Mouse (Mus musculus) gastrocnemius, postnatal 14 days (tissue): ENCODE data around the gene Neurl3. TPM values are rescaled to one million over a fixed set of nuclear protein-coding genes. Genes with fewer than 3 reads are reported as not detected.

Source experiments
- DNase-seq: peaks from one replicate; pipeline ENCODE4 v3.0.0; 2021; ENCODE audit warnings: mixed read lengths
- intact Hi-C: fragments of 180-260 bp; cut with DNase I; formaldehyde crosslinking; loops from one replicate; pipeline ENCODE4 v1.15.1; 2025; ENCODE audit warnings: low total_unique reads
- total RNA-seq, 2 experiments: library from RNA; stranded (reverse); gene quantifications; 2 replicates each; pipeline ENCODE4 v1.2.3; 2021

Gene Neurl3
- total RNA-seq, 2 experiments from 2014 or later = 0.58 to 1.1 TPM

DNA sequence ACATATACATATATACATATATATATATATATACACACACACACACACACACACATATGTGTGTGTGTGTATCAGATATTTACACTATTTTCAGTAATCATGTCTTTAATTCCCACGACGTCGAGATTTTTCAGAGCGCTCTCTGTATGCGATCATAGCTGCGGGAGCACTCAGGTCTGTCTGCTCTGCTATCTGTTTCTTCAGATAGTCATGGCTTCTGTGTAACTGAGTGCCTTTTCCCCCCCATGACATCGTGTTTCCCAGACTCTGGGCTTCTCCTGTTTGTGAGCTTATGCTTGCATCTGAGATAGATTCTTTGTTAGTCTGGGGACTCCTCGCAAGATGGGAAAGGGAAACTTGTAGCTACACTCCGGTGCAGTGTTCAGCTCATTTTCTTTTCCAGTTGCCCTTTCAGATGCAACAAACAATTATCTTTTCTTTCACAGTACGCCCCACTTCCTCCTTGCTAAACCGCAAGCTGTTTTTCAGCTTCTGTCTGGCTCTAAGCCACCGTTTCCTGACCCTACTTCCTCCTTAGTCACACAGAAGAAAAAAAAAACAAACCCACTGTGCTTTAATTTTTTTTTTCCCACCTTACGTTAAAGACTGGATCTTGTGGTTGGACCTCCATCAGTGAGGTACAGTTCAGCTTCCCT, 10.5 kb downstream of the Neurl3 start:
- DNase-seq = peak; percentile 43
- intact Hi-C loops = no loop called here

DNA sequence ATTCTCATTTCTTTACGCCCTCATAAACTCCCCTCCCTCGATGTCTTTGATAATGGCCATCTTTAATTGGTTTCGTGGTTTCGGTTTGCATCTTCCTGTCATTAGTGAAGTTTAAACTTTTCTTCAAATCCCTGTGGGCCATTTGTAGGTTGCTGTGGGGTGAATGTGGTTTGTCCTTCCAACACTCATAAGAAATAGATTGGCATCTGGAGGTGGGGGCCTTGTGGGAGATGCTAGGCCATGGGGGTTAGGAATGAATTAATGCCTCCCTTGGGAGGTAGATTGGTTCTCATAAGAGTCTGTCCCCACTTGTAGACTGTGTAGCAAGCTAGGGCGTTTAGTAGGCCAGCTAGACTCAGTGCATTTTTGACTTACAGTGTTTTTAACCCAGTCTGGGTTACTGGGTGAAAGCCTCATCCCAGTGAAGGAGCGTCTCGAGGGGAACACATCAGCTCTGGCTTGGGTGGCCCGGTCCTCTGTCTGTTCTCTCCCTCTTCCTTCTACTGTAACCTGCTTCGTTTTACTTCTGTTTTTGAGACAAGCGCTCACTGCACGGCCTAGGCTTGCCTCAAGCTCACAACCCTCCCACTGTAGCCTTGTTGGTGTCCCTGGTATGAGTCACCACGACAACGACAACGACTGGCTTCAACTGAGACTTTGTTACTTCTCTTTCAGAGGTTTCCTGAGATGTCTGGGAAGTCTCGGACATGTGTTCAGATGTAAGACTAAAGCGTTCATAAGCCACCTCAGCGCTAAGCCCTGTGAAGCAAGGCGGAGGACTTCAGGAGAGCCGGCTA, 12.6 kb downstream of the Neurl3 start:
- intact Hi-C loops = no loop called here
- no peak for DNase-seq

DNA sequence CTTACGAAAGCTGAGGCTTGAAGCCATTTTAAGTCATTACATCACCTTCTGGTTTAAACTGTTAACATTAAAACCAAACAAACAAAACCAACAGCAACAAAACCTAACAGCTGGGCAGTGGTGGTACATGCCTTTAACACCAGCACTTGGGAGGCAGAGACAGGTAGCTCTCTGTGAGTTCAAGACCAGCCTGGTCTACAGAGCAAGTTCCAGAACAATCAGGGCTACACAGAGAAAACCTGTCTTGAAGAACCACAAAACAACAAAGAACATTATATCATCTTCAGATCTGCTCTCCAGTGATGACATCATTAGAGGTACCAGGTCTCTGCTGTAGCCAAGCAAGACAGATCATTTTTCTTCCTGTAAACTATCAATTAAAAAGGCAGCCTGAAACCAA, 14.1 kb downstream of the Neurl3 start:
- no peak for DNase-seq
- intact Hi-C loops = no loop called here

DNA sequence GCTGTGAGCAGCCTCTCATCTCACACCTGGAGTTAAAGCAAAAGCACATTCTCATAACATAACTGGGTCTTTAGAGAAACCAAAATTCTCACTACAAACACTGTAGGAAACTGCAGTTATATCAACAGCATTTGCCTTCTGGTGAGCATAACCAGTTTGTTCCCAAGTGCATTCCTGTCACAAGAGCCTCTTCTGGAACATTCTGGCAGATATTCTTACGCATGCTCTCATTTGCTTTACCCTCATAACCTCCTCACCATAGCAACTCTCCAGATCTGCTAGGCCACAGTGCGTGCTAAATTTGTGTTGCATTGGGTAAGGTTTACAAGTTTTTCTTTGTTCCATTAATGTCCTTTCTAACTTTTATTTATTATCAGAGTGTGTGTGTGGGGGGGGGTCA, 15.2 kb downstream of the Neurl3 start:
- intact Hi-C loops = loop anchor here (10.0 kb wide), 1 partner anchor 114 kb away; no protein-coding TSS in a partner anchor
- DNase-seq = no peak

DNA sequence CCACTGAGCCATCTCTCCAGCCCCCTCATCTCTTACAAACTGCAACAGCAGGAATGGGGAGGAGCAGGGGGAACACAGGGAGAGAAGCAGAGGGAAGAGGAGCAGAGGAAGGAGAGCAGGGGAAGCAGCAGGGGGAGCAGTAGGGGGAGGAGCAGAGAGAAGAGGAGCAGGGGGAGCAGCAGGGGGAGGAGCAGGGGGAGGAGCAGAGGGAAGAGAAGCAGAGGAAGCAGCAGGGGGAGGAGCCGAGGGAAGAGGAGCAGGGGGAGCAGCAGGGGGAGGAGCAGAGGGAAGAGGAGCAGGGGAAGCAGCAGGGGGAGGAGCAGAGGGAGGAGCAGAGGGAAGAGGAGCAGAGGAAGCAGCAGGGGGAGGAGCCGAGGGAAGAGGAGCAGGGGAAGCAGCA, 15.8 kb downstream of the Neurl3 start:
- intact Hi-C loops = loop anchor here (10.0 kb wide), 1 partner anchor 114 kb away; no protein-coding TSS in a partner anchor
- no peak for DNase-seq

DNA sequence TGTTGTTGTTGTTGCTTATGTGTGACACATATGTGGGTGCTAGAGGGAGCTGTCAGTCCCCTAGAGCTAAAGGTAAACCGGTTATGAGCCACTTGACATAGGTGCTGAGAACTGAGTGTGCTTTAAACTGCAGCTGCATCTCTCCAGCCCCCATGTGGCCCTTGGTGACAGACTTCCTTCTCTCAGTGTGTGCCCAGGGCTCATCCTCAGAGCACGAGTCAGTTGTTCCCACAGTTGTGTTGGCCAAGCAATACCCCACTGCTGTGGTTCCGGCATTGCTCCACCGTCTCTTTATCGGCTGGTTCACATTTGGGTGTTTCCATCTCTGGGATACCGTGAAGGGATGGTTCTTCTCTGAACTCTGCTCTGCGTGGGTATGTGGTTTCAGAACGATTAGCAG, 17.2 kb downstream of the Neurl3 start:
- DNase-seq = no peak
- intact Hi-C loops = loop anchor here (10.0 kb wide), 1 partner anchor 112 kb away; no protein-coding TSS in a partner anchor

DNA sequence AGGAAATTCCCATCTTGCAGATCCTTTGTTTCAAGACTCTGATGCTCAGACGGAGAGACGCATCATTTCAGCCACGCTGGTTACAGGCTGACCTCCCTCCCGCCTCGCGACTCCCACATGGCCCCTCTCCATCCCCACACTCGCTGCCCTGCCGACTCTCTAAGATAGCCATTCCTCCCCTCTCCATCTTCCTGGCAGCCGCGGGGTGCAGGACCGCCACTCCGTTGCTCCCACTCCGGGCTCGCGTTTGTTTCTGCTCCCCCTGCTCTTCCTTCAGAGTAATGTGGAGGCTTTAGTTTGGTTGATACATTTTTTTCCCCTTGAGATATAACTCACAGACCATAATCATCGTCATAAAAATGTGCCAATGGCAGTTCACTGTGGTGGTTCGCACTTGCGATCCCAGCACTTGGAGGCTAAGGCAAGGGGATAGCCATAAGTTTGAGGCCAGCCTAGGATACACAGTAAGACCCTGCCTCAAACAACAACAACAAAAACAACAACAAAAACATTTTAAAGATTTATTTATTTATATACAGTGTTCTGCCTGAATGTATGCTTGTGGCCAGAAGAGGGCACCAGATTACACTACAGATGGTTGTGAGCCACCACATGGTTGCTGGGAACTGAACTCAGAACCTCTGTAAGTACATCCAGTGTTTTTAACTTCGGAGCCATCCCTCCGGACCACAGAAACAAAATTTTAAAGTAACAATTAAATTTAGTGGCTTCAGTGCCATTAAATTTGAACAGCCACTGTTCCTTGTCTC, 18.4 kb downstream of the Neurl3 start:
- DNase-seq = no peak
- intact Hi-C loops = loop anchor here (10.0 kb wide), 1 partner anchor 111 kb away; no protein-coding TSS in a partner anchor

DNA sequence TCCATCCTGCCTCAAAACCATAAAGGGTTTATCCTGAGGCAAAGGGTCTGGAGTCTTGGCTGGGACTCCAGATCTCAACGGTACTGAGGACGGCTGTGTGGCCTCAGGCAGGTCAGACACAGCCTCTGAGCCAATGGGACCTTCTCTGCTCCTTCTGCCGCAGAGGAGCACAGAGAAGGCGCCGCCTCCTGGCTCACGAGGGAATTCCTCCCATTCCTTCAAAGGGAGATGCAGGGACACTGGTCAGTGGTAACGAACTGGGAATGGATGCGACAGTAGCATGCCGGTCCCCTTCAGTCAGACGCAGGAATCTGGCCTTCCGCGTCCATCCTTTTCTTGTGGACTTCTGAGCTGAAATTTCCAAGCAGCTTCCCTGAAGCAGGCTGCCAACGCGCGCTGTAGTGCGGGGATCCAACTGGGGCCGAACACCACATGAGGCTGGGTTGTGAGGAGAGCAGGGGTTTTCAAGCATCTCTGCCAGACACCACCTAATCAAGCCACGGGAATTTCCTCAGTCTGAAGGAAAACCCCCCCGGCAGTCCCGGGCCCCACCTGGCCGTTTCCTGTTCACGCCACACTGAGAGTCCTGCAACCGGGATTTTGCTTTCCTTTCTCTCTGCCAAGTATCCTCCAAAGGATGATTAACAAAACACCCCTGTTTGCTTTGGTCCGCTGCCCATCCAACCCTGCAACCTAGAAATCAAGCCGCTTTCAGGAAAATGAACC, 19.7 kb downstream of the Neurl3 start:
- intact Hi-C loops = loop anchor here (10.0 kb wide), 1 partner anchor 110 kb away; no protein-coding TSS in a partner anchor
- peak; percentile 45 for DNase-seq

DNA sequence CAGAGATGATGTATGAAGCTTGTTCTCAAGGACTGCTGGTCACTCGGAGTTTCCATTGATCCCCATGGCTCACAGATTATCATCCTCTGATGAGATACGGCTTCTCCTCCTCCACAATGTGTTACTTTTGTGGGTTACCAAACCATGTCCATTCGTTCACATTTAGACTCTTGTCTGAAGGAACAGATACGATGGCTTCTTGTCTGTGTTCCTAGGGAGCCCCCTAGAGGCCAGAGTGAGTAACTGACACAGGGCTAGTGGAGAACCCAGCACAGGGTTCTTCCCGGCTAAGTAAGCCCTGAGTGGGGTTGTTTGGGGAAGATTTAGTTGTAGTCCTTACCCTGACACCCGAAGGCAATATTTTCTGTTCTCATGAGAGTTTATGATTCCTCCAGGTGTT, 21.7 kb downstream of the Neurl3 start:
- peak; percentile 57 for DNase-seq
- intact Hi-C loops = loop anchor here (10.0 kb wide), 1 partner anchor 108 kb away; no protein-coding TSS in a partner anchor

DNA sequence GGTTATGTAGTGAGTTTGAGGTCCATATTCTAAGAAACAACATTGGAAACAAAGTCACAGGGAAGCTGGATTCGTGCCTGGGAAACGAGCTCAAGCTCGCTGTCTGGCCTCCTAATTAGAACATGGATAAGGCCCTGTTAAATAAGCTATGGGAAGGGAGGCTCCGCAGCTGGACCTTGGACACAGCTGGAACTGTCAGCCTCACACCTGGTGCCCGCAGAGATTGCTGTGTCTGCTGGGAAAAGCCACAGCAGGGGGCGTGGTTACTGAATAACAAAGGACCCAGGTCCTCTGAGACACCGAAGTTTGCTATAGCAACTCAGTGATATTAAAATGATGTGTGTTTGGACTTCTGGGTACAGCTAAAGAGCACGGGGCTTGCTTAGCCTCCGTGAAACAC, 23.1 kb downstream of the Neurl3 start:
- intact Hi-C loops = loop anchor here (10.0 kb wide), 1 partner anchor 107 kb away; no protein-coding TSS in a partner anchor

DNA sequence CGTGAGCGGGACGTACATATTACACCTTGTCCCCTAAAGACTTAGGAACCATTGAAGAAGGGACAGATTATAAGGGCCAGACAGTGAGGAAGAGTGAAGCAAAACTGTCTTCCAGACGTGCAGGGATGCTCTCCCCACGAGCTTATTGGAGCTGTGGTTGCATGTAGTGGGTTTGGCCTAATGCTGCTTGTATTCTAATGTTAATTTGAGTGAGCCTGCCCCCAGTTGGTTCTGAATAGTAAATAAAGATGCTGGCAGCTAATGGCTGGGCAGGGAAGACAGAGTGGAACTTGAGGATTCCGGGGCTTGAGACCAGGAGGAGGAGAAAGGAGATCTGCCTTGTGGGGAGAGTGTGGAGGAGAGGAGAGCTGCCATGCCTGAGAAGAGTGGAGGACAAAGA, 27.8 kb downstream of the Neurl3 start:
- no peak for DNase-seq
- intact Hi-C loops = no loop called here

More for the DNA sequence above, 23.1 kb downstream of the Neurl3 start:
- DNase-seq = no peak

DNA sequence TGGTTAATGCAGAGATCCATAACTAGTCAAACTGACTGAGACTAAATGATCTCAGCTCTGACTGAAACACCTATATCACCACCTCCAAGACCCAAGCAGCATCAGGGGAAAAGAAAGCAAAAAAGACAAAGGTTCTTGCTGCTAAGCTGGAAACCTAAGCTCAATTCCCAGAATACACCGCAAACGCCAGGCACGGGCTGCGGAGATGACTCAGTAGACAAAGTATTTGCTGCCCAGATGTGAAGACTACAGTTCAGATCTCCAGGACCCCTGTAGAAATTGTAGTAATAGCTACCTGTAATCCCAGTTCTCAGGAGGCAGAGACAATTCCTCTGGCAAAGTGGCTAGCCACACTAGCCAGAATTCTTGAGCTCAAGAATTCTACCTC, 29.7 kb downstream of the Neurl3 start:
- intact Hi-C loops = no loop called here
- DNase-seq = no peak

DNA sequence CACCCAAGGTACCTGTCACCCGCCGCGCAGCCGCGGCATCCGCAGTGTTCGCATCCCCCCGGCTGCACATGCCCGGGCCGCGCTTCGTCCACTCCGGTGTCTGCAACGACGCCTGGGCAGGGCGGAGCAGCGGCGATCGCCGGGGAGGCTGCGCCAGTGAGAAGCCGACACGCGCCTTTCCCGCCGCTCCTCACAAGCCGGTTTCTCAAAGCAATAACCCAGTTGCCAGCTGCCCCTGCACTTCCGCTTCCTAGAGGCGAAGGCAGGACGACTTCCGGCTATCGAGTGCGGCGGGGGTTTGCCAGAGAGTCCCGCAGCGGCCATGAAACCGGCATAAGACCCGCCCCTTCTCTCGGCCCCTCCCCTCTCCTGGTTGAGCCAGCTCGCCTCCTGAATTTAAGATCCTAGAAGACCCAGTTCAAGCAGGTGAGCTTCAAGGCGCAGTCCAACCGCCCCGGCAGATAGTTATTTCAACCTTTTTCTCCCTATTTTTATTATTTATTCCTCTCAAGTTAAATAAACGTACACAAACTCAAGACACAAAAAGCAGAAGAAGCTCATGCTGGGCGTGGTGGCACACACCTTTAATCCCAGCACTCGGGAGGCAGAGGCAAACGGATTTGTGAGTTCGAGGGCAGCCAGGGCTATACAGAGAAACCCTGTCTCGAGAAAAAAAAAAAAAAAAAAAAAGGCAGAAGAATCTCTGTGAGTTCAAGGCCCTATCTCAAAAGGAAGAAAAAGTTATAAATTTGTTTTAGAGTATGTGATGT, 30.2 kb downstream of the Neurl3 start, which contains the start of gene Uggt1:
TSS of gene Uggt1 (minus strand) at position 663 of the 770 bp plus-strand sequence.
- intact Hi-C loops = no loop called here
- DNase-seq = peak; percentile 95

DNA sequence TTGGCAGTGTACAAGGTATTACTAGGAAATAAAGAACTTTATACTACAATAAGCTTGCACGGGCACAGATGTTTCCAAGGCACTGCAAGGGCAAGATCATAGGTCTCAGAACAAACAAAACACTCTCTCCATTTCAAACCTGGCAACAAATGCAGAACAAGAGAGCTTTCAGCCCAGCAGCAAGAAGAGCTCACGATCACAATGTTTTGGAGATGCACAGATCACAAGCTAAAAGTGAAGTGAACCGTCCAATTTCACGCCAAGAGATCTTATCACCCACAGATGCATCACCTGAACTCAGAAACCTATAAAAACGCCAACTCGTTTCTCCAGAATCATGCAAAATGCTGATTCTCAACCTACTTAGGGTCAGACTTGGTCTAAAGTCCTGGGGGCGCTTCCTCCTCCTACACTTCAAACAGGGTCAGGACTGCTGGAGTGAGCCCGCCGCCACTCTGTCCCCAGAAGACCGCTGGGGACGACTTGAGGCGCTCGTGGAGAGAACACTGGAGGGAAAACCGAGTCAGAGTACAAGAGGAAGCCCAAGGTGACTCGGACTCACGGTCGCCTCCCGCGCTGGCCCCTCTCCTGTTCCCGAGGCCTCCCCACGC, 30.9 kb downstream of the Neurl3 start:
- intact Hi-C loops = no loop called here
- no peak for DNase-seq

DNA sequence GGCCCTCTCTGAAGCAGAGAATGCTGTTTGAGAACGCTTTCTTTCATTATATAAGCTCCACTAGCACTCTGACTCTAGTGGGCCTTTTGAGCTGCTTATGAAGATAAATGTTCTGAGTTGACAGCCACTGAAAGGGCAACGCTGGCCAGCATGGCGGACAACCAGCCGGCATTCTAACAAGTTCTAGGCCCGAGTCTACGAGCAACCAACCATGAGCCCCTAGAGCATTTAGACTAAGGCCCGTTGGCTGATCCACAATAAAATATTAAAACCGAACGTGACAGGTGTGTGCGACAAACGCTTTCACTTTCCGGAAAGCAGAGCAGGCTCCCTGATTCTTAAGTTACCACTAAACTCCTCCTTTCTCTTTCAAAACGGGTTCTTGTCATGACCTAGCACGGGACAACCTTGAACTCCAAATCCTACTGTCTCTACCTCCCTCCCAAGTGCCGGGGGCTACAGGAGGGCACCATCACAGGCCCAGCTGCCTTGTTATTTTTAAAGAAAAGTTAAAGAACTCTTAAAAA, 32.5 kb downstream of the Neurl3 start:
- DNase-seq = no peak
- intact Hi-C loops = no loop called here

DNA sequence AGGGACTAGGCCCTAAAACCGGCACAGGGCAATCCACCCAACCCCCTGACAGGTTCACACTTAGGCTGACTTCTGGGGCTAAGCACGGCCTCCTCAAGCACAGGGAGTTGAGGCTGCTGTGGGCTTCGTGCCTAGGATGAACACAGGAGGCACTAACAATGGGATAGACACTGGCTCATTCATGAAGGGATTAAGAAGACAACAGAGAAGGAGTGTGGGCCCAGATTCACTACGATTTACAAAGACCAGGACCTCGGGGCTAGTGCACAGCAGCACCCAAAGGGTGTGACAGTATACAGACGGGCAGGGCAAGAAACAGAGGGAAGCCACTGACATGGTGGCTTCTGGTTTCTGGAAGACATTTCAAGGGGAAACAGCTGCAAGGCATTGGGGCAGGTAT, 34.3 kb downstream of the Neurl3 start:
- no peak for DNase-seq
- intact Hi-C loops = no loop called here

DNA sequence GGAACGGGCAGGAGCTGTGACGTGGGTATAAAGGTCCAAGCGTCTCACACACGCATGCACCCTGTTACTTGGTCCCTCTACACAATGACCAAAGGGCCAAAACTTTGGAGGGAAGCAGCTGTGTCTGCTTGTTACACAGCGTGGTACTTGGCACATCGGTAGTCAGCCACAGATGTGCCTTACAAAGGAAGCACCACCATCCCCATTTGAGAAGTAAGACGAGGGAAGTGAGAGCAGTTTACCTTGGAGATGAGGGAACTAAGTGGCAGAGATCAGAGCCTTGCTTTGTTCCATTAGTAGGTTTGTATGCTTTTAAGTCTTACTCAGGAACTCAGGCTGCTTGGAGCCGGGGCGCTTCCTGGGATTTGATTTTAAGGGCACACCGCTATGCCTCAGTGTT, 35.1 kb downstream of the Neurl3 start:
- DNase-seq = no peak
- intact Hi-C loops = no loop called here

DNA sequence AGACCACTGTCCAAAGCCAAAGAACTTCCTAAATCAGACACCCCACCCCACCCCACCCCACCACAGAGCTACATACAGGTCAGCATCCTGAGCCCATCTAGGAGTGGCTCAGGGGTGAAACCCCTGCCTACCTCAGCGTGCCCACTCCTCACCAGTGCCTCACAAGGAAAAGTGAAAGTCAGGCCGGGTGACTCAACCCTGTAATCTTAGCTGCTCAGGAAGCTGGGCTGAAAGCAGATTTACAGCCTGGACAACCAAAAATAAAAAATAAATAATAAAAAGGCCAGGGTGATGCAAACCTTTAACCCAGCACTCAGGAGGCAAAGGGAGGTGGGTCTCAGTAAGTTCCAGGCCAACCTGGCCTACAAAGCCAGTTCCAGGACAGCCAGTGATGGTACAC, 38.6 kb downstream of the Neurl3 start:
- DNase-seq = no peak
- intact Hi-C loops = no loop called here
